Mouse (Mus musculus) hindbrain, embryonic 12.5 days (tissue): ENCODE data around the gene Ust. TPM values are rescaled to one million over a fixed set of nuclear protein-coding genes. Genes with fewer than 3 reads are reported as not detected.

ENCODE experiments used
- ATAC-seq: fragments of 200-750 bp; cut with Nextera tagmentation; 2 replicates; pipeline ENCODE4 v1.8.0; 2017; ENCODE audit warnings: moderate TSS enrichment; ENCODE audit not compliant: low FRiP score
- H3K27ac ChIP-seq: fragments of 300-500 bp; sonication (generic); 2 replicates; pipeline ENCODE4 v1.5.1; 2016; ENCODE audit warnings: mild to moderate bottlenecking
- H3K27me3 ChIP-seq: fragments of 300-500 bp; sonication (generic); 2 replicates; pipeline ENCODE4 v1.6.1; 2016; ENCODE audit warnings: mild to moderate bottlenecking
- H3K36me3 ChIP-seq: fragments of 300-500 bp; sonication (generic); 2 replicates; pipeline ENCODE4 v1.6.1; 2016; ENCODE audit warnings: mild to moderate bottlenecking
- H3K4me1 ChIP-seq: fragments of 300-500 bp; sonication (generic); 2 replicates; pipeline ENCODE4 v1.6.1; 2016
- H3K4me2 ChIP-seq: fragments of 300-500 bp; sonication (generic); replicated peaks from 2 replicates; pipeline ENCODE4 v1.6.1; 2016; ENCODE audit warnings: mild to moderate bottlenecking
- H3K4me3 ChIP-seq: fragments of 300-500 bp; sonication (generic); 2 replicates; pipeline ENCODE4 v1.5.1; 2016; ENCODE audit warnings: mild to moderate bottlenecking
- H3K9ac ChIP-seq: fragments of 300-500 bp; sonication (generic); 2 replicates; pipeline ENCODE4 v1.6.1; 2016; ENCODE audit warnings: mild to moderate bottlenecking, moderate library complexity
- H3K9me3 ChIP-seq: fragments of 300-500 bp; sonication (generic); replicated peaks from 2 replicates; pipeline ENCODE4 v1.6.1; 2016; ENCODE audit warnings: mild to moderate bottlenecking
- WGBS: fragments of 180-500 bp; shearing (Covaris S2); methylation state at CpG from one replicate; pipeline ENCODE4 v1.1.7; 2016; 5-methylcytosine and 5-hydroxymethylcytosine counted together
- polyA plus RNA-seq: library from polyadenylated mRNA; unstranded; fragments of >200 nt; fragmentation: Nextera tagmentation; extraction: Ambion mirVana; gene quantifications from 2 replicates; pipeline ENCODE4 v1.2.1, GENCODE M21; 2016

Ust gene
- polyA plus RNA-seq, 1 experiment from 2014 or later, result 4.4 TPM

- Histone ChIP-seq H3K9ac (no peak overlapping the region), H3K36me3 (no peaks in the 10 kb centered on the region), H3K27ac (no peak overlapping the region), H3K9me3 (no peaks in the 10 kb centered on the region), H3K4me2 (no peak overlapping the region), H3K4me3 (no peak overlapping the region), H3K27me3 (no peaks in the 10 kb centered on the region), H3K4me1 (no peaks in the 10 kb centered on the region)
- no peak for ATAC-seq
- 91% methylated on average over 2 of the region's 2 CpGs for WGBS
These were observed 126.4 kb downstream of the Ust start for GRCm38 (mm10) chr10:8392226-8392625.

GRCm38 (mm10) chr10:8391264-8391748, 127.3 kb downstream of the Ust start:
- H3K9me3 ChIP-seq, result no peaks in the 10 kb centered on the region
- no peaks in the 10 kb centered on the region for H3K4me1 ChIP-seq
- ATAC-seq, result no peak
- 53% methylated on average over 4 of the region's 4 CpGs for WGBS
- no peak overlapping the region for H3K27ac ChIP-seq
- no peak overlapping the region for H3K4me2 ChIP-seq
- no peaks in the 10 kb centered on the region for H3K36me3 ChIP-seq
- no peak overlapping the region for H3K9ac ChIP-seq
- H3K27me3 ChIP-seq, result no peaks in the 10 kb centered on the region
- H3K4me3 ChIP-seq, result no peak overlapping the region

- no peak for ATAC-seq
- no peak overlapping the region for H3K9ac ChIP-seq
- H3K4me2 ChIP-seq, result no peak overlapping the region
- 74% methylated on average over 7 of the region's 7 CpGs for WGBS
- H3K36me3 ChIP-seq, result no peaks in the 10 kb centered on the region
- H3K9me3 ChIP-seq, result no peaks in the 10 kb centered on the region
- no peaks in the 10 kb centered on the region for H3K27me3 ChIP-seq
- H3K4me1 ChIP-seq, result no peaks in the 10 kb centered on the region
- H3K4me3 ChIP-seq, result no peak overlapping the region
- no peak overlapping the region for H3K27ac ChIP-seq
These were observed 130.4 kb downstream of the Ust start for GRCm38 (mm10) chr10:8388239-8388638.

GRCm38 (mm10) chr10:8369894-8370500, 148.6 kb downstream of the Ust start:
- 79% methylated on average over 10 of the region's 10 CpGs for WGBS
- H3K9ac ChIP-seq, result no peak overlapping the region
- no peak overlapping the region for H3K27ac ChIP-seq
- H3K27me3 ChIP-seq, result no peaks in the 10 kb centered on the region
- H3K9me3 ChIP-seq, result no peaks in the 10 kb centered on the region
- no peaks in the 10 kb centered on the region for H3K36me3 ChIP-seq
- no peak overlapping the region for H3K4me3 ChIP-seq
- no peak overlapping the region for H3K4me2 ChIP-seq
- no peaks in the 10 kb centered on the region for H3K4me1 ChIP-seq
- no peak for ATAC-seq

- no peak overlapping the region for H3K9ac ChIP-seq
- no peaks in the 10 kb centered on the region for H3K27me3 ChIP-seq
- ATAC-seq, result no peak
- no peak overlapping the region for H3K27ac ChIP-seq
- H3K36me3 ChIP-seq, result no peaks in the 10 kb centered on the region
- no peak overlapping the region for H3K4me3 ChIP-seq
- 41% methylated on average over 1 of the region's 1 CpGs for WGBS
- H3K4me1 ChIP-seq, result peaks cover 5% of the 10 kb centered on the region; the same call in 1 of the 2 replicates
- no peak overlapping the region for H3K4me2 ChIP-seq
- H3K9me3 ChIP-seq, result no peaks in the 10 kb centered on the region
These were observed 152.8 kb downstream of the Ust start for GRCm38 (mm10) chr10:8365816-8366215.

- no peak for ATAC-seq
- no peaks in the 10 kb centered on the region for H3K27me3 ChIP-seq
- H3K27ac ChIP-seq, result no peak overlapping the region
- peaks cover 5% of the 10 kb centered on the region; the same call in 1 of the 2 replicates for H3K4me1 ChIP-seq
- H3K9me3 ChIP-seq, result no peaks in the 10 kb centered on the region
- no peak overlapping the region for H3K4me3 ChIP-seq
- no peak overlapping the region for H3K4me2 ChIP-seq
- H3K9ac ChIP-seq, result no peak overlapping the region
- 46% methylated on average over 3 of the region's 3 CpGs for WGBS
- no peaks in the 10 kb centered on the region for H3K36me3 ChIP-seq
These were observed 154.4 kb downstream of the Ust start for GRCm38 (mm10) chr10:8364182-8364581.

GRCm38 (mm10) chr10:8363281-8363680, 155.3 kb downstream of the Ust start:
- no peak for ATAC-seq
- Histone ChIP-seq H3K27me3 (no peaks in the 10 kb centered on the region), H3K4me3 (no peak overlapping the region), H3K9me3 (no peaks in the 10 kb centered on the region), H3K9ac (no peak overlapping the region), H3K4me2 (no peak overlapping the region), H3K36me3 (no peaks in the 10 kb centered on the region), H3K27ac (no peak overlapping the region), H3K4me1 (peaks cover 5% of the 10 kb centered on the region; the same call in 1 of the 2 replicates)
- 42% methylated on average over 8 of the region's 8 CpGs for WGBS

- no peak overlapping the region for H3K4me3 ChIP-seq
- H3K9ac ChIP-seq, result no peak overlapping the region
- H3K9me3 ChIP-seq, result no peaks in the 10 kb centered on the region
These were observed 160.2 kb downstream of the Ust start for GRCm38 (mm10) chr10:8358286-8359045.

GRCm38 (mm10) chr10:8353534-8353933, 165.1 kb downstream of the Ust start:
- ATAC-seq, result no peak
- no peaks in the 10 kb centered on the region for H3K4me1 ChIP-seq
- WGBS, result 86% methylated on average over 4 of the region's 4 CpGs

More at GRCm38 (mm10) chr10:8358286-8359045, 160.2 kb downstream of the Ust start:
- no peaks in the 10 kb centered on the region for H3K27me3 ChIP-seq
- no peaks in the 10 kb centered on the region for H3K4me1 ChIP-seq
- WGBS, result 86% methylated on average over 14 of the region's 15 CpGs
- ATAC-seq, result no peak
- H3K36me3 ChIP-seq, result no peaks in the 10 kb centered on the region
- no peak overlapping the region for H3K27ac ChIP-seq
- H3K4me2 ChIP-seq, result no peak overlapping the region

GRCm38 (mm10) chr10:8350626-8351025, 168.0 kb downstream of the Ust start:
- Histone ChIP-seq H3K27ac (no peak overlapping the region), H3K9ac (no peak overlapping the region), H3K4me1 (0 out of 2 replicates have a peak, but pooled peaks cover 2% of the 10 kb centered on the region), H3K4me3 (no peak overlapping the region), H3K27me3 (no peaks in the 10 kb centered on the region), H3K4me2 (no peak overlapping the region), H3K36me3 (no peaks in the 10 kb centered on the region), H3K9me3 (no peaks in the 10 kb centered on the region)
- WGBS, result 86% methylated on average over 7 of the region's 7 CpGs
- no peak for ATAC-seq

More at GRCm38 (mm10) chr10:8353534-8353933, 165.1 kb downstream of the Ust start:
- no peaks in the 10 kb centered on the region for H3K36me3 ChIP-seq
- H3K27ac ChIP-seq, result no peak overlapping the region
- no peak overlapping the region for H3K9ac ChIP-seq
- no peaks in the 10 kb centered on the region for H3K9me3 ChIP-seq
- H3K4me2 ChIP-seq, result no peak overlapping the region
- no peaks in the 10 kb centered on the region for H3K27me3 ChIP-seq
- H3K4me3 ChIP-seq, result no peak overlapping the region

- H3K9me3 ChIP-seq, result no peaks in the 10 kb centered on the region
- ATAC-seq, result peak; percentile 52; the same call in 1 of the 2 replicates
These were observed 171.1 kb downstream of the Ust start for GRCm38 (mm10) chr10:8347497-8347896.

GRCm38 (mm10) chr10:8342556-8342955, 176.1 kb downstream of the Ust start:
- Histone ChIP-seq H3K9ac (no peak overlapping the region), H3K4me1 (peaks cover 5% of the 10 kb centered on the region; the same call in 1 of the 2 replicates), H3K4me2 (no peak overlapping the region), H3K27ac (no peak overlapping the region), H3K9me3 (no peaks in the 10 kb centered on the region), H3K4me3 (no peak overlapping the region), H3K36me3 (no peaks in the 10 kb centered on the region), H3K27me3 (no peaks in the 10 kb centered on the region)
- ATAC-seq, result no peak
- WGBS, result 92% methylated on average over 2 of the region's 2 CpGs

More at GRCm38 (mm10) chr10:8347497-8347896, 171.1 kb downstream of the Ust start:
- Histone ChIP-seq H3K4me2 (no peak overlapping the region), H3K4me1 (0 out of 2 replicates have a peak, but pooled peaks cover 2% of the 10 kb centered on the region), H3K9ac (no peak overlapping the region), H3K27ac (no peak overlapping the region), H3K4me3 (no peak overlapping the region), H3K27me3 (no peaks in the 10 kb centered on the region), H3K36me3 (no peaks in the 10 kb centered on the region)
- WGBS, result 48% methylated on average over 5 of the region's 5 CpGs
